Mouse (Mus musculus) left cerebral cortex, postnatal 10 days (tissue): ENCODE measurements around the gene Pfkp. TPM values are rescaled to one million over a fixed set of nuclear protein-coding genes. Genes with fewer than 3 reads are reported as not detected.

Source experiments
- DNase-seq, 2 experiments: peaks; one replicate each; pipeline ENCODE4 v3.0.0; 2021 to 2022; ENCODE audit warnings: low spot score in 2 of 2, mixed read lengths in 1 of 2; ENCODE audit errors: extremely low spot score in 1 of 2
- intact Hi-C: fragments of 180-260 bp; cut with DNase I; formaldehyde crosslinking; loops from one replicate; pipeline ENCODE4 v1.15.1; 2025
- total RNA-seq, 2 experiments: library from RNA; stranded (reverse); gene quantifications; 2 replicates each; pipeline ENCODE4 v1.2.3; 2021

The Pfkp gene
- total RNA-seq, 2 experiments from 2014 or later = 376 to 387 TPM

DNA sequence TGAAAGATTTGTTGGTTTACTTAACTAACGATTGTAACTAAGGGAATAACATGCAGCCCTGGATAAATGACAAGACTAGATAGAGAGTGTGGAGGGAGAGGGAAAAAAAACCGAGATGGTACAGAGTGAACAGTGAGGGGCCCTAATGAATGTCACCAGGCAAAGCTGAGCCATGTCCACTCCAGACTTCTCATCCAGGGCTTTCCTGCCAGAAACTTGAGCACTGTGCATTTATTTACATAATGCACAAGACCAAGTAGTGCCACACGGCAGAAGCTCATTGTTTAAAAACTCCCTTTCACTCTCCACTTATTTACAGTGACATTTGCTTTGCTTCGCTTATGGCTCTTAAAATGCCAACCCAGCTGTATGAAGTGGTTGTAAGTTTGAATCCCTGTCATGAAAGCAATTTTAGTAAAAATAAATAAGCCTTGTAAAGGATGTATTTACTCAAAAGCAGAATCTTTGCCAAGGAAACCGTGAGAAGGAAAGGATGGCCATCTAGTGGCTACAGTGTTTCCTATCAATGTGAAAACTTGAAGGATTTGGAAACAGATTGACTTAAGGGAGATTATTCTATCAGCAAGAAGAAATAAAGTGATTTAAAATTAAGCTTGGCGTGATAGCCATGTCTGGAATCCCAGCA lies 113.2 kb downstream of the Pfkp start:
- intact Hi-C loops = loop anchor here (5.0 to 10.0 kb wide), 2 partner anchors 671 to 1873 kb away; partner anchors contain the start of gene Klf6
- DNase-seq = peak in 1 of 2 experiments; percentile 55

DNA sequence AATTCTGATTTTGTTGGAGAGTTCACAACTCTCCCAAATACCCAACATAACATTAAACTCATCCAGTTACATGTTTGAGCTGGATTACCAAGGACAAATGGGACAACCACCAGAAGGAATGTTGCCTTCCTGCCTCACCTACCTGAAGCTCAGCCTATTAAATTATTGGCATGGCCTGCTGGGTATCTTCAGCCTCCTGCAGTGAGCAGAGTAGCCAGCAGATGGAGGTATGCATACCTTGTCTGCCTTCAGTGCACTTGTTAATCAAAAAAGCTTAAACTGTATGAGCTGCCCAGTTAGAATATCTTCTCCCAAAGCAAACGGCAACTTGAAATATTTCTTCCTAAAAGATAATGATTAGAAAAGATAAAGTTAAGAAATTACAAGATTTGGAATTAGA lies 115.9 kb downstream of the Pfkp start:
- DNase-seq = no peak
- intact Hi-C loops = loop anchor here (10.0 kb wide), 1 partner anchor 668 kb away; the partner anchor contains the start of gene Klf6

Other genes with a start within 250 kb of the Pfkp start
- 10 to 100 TPM; 61.1 to 61.2 TPM for gene Pitrm1, start 100.6 kb downstream of the Pfkp start, total RNA-seq